Mouse (Mus musculus) embryo, embryonic 9.5 days (tissue): ENCODE data around the gene Fam133b.
A peak's percentile ranks its signal among the peaks of the same experiment; 100 is the strongest.
"Not testable (repeated sequence)": the region's sequence is repeated elsewhere in the genome, so short reads cannot be mapped to it uniquely, and the experiment has no call there.

Experiments used
- DNase-seq: peaks from one replicate; pipeline ENCODE4 v3.0.0-alpha.2; 2017; ENCODE audit errors: extremely low spot score

The Fam133b gene

GRCm38 (mm10) chr5:3520493-3521359 lies 22.9 kb upstream of the Fam133b start:
- DNase-seq: no peak

DNA sequence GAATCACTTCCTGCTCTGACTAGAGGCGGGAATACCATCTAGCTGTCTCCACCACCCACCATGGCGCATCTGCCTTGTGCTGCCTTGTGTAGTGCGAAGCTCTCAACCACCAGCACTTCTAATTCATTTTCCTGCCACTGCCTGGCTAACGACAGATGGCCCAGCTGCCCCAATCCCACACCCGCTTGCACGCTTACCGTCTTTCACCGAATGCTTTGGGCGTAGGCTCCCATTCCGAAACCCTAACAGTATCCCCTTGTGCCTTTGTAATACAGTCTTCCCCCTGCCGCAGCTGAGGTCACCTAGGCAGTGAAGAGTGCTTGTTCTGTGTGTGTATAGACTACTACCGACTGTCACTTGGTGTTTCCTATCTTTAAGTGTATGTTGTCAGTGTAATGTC lies 21.9 kb upstream of the Fam133b start:
- no peak for DNase-seq

- DNase-seq: no peak
Measured at GRCm38 (mm10) chr5:3522826-3523225, 20.8 kb upstream of the Fam133b start.

- peak; percentile 35 for DNase-seq
Measured at GRCm38 (mm10) chr5:3527041-3527691, 16.5 kb upstream of the Fam133b start.

DNA sequence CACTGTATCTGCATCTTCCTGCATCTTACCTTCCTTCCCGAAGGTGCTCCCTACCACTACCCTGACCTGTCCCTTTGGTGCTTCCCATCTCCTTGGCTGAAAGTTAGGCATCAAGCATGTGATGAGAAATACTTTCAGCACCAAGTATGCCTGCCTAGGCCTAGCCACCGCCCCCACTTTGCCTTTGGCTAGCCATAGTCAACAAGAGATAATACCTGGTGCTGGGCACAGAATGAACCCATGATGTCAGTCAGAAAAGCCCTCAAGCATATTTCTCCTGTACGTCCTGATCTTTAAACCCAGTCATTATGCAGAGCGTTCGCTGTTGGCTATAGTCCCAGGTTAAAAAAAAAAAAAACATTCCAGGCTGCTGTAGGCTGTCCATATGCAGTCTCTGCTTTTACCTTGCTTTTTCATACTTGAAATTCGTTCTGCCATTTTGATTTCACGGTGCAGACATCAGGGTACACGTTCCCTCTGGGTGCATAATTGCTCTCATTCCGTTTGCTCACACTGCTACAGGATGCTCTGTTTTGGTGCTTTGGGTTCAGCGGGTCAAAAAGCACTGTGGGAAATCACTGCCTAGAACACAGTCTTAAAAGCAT lies 13.9 kb upstream of the Fam133b start:
- DNase-seq: no peak

DNA sequence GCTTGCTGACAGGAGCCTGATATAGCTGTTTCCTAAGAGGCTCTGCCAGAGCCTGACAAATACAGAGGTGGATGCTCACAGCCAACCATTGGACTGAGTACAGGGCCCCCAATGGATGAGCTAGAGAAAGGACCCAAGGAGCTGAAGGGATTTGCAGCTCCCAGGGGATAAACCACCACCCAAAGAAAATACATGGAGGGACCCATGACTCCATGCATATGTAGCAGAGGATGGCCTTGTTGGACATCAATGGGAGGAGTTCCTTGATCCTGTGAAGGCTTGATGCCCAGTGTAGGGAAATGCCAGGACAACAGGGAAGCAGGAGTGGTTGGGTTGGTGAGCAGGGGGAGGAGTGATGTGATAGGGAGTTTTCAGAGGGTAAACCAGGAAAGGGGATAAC lies 11.6 kb upstream of the Fam133b start:
- not testable (repeated sequence) for DNase-seq

DNA sequence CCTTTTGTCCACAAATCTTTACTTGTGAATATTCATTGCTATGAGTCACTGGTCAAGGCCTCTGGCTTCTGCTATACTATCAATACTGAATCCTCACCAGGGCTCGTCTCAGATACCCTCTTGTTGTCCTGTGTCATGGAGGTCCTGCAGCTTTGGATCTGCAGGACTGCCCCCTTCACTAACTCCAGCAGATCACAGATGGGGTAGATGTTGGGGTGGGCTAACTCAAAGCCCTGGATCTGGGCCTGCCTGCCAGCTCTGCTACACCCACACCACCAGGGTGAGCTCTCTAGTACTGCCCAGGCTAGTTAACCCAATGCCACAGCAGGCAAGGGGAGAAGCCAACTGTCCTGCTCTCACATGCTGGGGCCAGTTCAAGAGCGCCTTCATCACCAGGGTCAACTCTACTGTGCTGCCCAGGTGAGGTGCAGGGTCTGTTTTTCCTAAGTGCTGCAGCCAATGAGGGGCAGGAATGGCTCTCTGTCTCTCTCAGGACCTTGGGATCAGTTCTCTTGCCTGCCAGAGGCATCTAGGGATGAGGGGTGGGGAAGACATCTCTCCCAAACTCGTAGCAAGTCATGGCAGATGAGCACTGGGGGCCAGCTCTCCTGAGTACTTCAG lies 6.9 kb upstream of the Fam133b start:
- no peak for DNase-seq

- DNase-seq: no peak
Measured at GRCm38 (mm10) chr5:3538505-3539472, 4.8 kb upstream of the Fam133b start.

- no peak for DNase-seq
Measured at GRCm38 (mm10) chr5:3541871-3542270, 1.8 kb upstream of the Fam133b start.

DNA sequence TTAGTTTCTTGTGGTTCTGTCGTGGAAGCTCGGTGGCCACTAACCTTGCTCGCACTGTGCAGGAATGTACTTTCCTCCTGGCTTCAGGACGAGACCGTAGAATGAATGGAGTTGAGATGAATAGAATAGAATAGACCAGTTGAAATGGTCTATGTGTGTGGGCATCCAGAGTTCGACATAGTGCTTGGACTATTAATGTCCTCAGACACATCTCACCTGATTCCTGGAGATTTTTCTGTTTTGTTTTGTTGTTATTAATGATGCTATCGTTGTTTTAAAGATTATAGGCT lies 792 bp downstream of the Fam133b start:
- no peak for DNase-seq

GRCm38 (mm10) chr5:3546226-3546625 lies 2.6 kb downstream of the Fam133b start:
- no peak for DNase-seq

- DNase-seq: no peak
Measured at GRCm38 (mm10) chr5:3551481-3551880, 7.8 kb downstream of the Fam133b start.

- DNase-seq: no peak
Measured at GRCm38 (mm10) chr5:3554198-3554597, 10.6 kb downstream of the Fam133b start.

DNA sequence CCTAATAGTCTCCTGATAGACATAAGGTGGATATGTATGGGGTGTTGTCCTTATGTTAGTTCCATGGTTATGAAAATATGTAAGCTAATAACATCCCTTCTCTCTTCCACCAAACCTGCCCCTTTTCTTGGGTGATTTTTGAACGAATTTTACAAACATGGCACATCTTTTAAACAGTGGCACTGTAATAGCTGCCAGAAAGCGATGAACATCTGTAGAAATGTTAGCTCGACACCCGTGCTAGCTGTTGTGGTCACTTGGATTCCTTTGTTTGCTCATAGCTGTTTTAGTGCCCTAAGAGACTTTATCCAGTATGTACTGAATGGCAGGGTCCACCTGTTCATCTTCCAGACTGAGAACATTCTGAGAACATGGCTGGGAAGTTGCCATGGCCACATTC lies 27.6 kb downstream of the Fam133b start, which contains the start of gene 1700109H08Rik:
Gene 1700109H08Rik (plus strand): TSS at position 301 of the 400 bp plus-strand sequence.
- no peak for DNase-seq

- DNase-seq: no peak
Measured at GRCm38 (mm10) chr5:3574825-3575224, 31.2 kb downstream of the Fam133b start.

- DNase-seq: no peak
Measured at GRCm38 (mm10) chr5:3577939-3578338, 34.3 kb downstream of the Fam133b start.

- no peak for DNase-seq
Measured at GRCm38 (mm10) chr5:3579066-3579465, 35.4 kb downstream of the Fam133b start.

- DNase-seq: peak; percentile 96
Measured at GRCm38 (mm10) chr5:3595693-3596398, 52.2 kb downstream of the Fam133b start, which contains the start of gene Pex1. TSS of gene Pex1 (plus strand) at chr5:3596066.

GRCm38 (mm10) chr5:3596399-3596766 lies 52.8 kb downstream of the Fam133b start, which contains the start of gene Rbm48:
TSS of gene Rbm48 (minus strand) at chr5:3596585.
- DNase-seq: peak; percentile 75

GRCm38 (mm10) chr5:3597171-3597570 lies 53.5 kb downstream of the Fam133b start:
- no peak for DNase-seq
